ENCODE assay signal across 8 mouse cellular contexts in genomic region chr8:45628421-45629065, GRCm38 (mm10).
DNase-seq lines count a peak whose midpoint lies in the region; ATAC-seq and TF ChIP-seq lines count a peak whose summit lies in the region.

No protein-coding gene starts in this region.

- peak overlapping the region; percentile 61 for H3K27ac ChIP-seq in heart, adult 2 months
- H3K27ac ChIP-seq in hindbrain, embryonic 11.5 days (ENCODE audit: low read depth, low read length), result no peak overlapping the region
- peak overlapping the region; percentile 94; the same call in 1 of the 2 replicates for H3K27ac ChIP-seq in midbrain, embryonic 11.5 days (ENCODE audit: low read depth, low read length)

- intact Hi-C loops in heart, adult 2 months (cut with DNase I), result loop anchor here (2.0 kb wide), 1 partner anchor 30 kb away; no protein-coding TSS in a partner anchor

- DNase-seq in heart, adult 2 months, result no peak
- DNase-seq in heart, adult 9 months (ENCODE audit: low spot score in 2 of 2), result no peak
- DNase-seq in cerebellum, postnatal 25 days, result peak; percentile 25 to 27
- DNase-seq in hindbrain, embryonic 11.5 days (ENCODE audit: low spot score), result peak; percentile 31
- DNase-seq in midbrain, embryonic 11.5 days (ENCODE audit: low spot score, missing footprints), result peak; percentile 88
- no peak for DNase-seq in adrenal gland, postnatal 10 days
- DNase-seq in yolk sac, embryonic 10.5 days (ENCODE audit: low spot score), result no peak

- no peaks in the 10 kb centered on the region for H3K27me3 ChIP-seq in heart, adult 2 months (ENCODE audit: control insufficient read depth, insufficient read depth, low read length)
- H3K27me3 ChIP-seq in hindbrain, embryonic 11.5 days (ENCODE audit: control insufficient read depth, insufficient read depth, low read length), result no peaks in the 10 kb centered on the region
- H3K27me3 ChIP-seq in midbrain, embryonic 11.5 days (ENCODE audit: control insufficient read depth, insufficient read depth, low read length), result no peaks in the 10 kb centered on the region

- H3K9me3 ChIP-seq in hindbrain, embryonic 11.5 days (ENCODE audit: control insufficient read depth, low read length), result no peaks in the 10 kb centered on the region
- H3K9me3 ChIP-seq in midbrain, embryonic 11.5 days (ENCODE audit: control insufficient read depth, low read length), result no peaks in the 10 kb centered on the region

- no peak for TF ChIP-seq POLR2A in heart, adult 2 months (IDR thresholded peaks at IDR 0.05; ENCODE audit: insufficient read depth, low read depth, low read length)

- H3K4me2 ChIP-seq in hindbrain, embryonic 11.5 days (replicated peaks; ENCODE audit: low read depth, low read length), result peak overlapping the region; percentile 56
- peak overlapping the region; percentile 80 for H3K4me2 ChIP-seq in midbrain, embryonic 11.5 days

- 27% methylated on average over 9 of the region's 9 CpGs for WGBS in heart, adult 2 months
- 35% methylated on average over 9 of the region's 9 CpGs for WGBS in hindbrain, embryonic 11.5 days
- 15% methylated on average over 9 of the region's 9 CpGs for WGBS in midbrain, embryonic 11.5 days

- TF ChIP-seq CTCF in heart, adult 2 months (IDR thresholded peaks at IDR 0.05), result no peak

- H3K4me1 ChIP-seq in heart, adult 2 months (ENCODE audit: control insufficient read depth, insufficient read depth, low read length), result no peaks in the 10 kb centered on the region
- no peaks in the 10 kb centered on the region for H3K4me1 ChIP-seq in hindbrain, embryonic 11.5 days (replicated peaks; ENCODE audit: control insufficient read depth, insufficient read depth, low read length)
- peaks cover 12% of the 10 kb centered on the region for H3K4me1 ChIP-seq in midbrain, embryonic 11.5 days (ENCODE audit: control insufficient read depth, insufficient read depth, low read length)

- H3K36me3 ChIP-seq in heart, adult 2 months (ENCODE audit: control insufficient read depth, insufficient read depth, low read length), result no peaks in the 10 kb centered on the region; the same call in 1 of the 2 replicates
- H3K36me3 ChIP-seq in hindbrain, embryonic 11.5 days (ENCODE audit: control insufficient read depth, insufficient read depth, low read length), result no peaks in the 10 kb centered on the region
- no peaks in the 10 kb centered on the region for H3K36me3 ChIP-seq in midbrain, embryonic 11.5 days (ENCODE audit: control insufficient read depth, insufficient read depth, low read length)

- peak overlapping the region; percentile 1; the same call in 1 of the 2 replicates for H3K9ac ChIP-seq in heart, adult 2 months (ENCODE audit: low read depth, low read length)
- H3K9ac ChIP-seq in hindbrain, embryonic 11.5 days (ENCODE audit: low read depth, low read length), result peak overlapping the region; percentile 68; the same call in 1 of the 2 replicates
- H3K9ac ChIP-seq in midbrain, embryonic 11.5 days (ENCODE audit: low read length), result peak overlapping the region; percentile 88

- H3K4me3 ChIP-seq in heart, adult 2 months, result peak overlapping the region; percentile 42
- H3K4me3 ChIP-seq in hindbrain, embryonic 11.5 days (ENCODE audit: low read depth, low read length), result peak overlapping the region; percentile 54
- peak overlapping the region; percentile 62 for H3K4me3 ChIP-seq in midbrain, embryonic 11.5 days (ENCODE audit: low read depth, low read length)

- no peaks in the 10 kb centered on the region for H3K79me2 ChIP-seq in heart, adult 2 months (replicated peaks; ENCODE audit: control insufficient read depth, insufficient read depth, low read length)

- ATAC-seq in hindbrain, embryonic 11.5 days (ENCODE audit: low FRiP score), result peak; percentile 17; the same call in 1 of the 2 replicates
- peak; percentile 18; the same call in 1 of the 2 replicates for ATAC-seq in midbrain, embryonic 11.5 days (ENCODE audit: low FRiP score)
- no peak for ATAC-seq in activated CD4-positive, CD25-positive, alpha-beta regulatory T cell, adult 4 months

- no peak for TF ChIP-seq EP300 in heart, adult 2 months (IDR thresholded peaks at IDR 0.05; ENCODE audit: insufficient read depth, low read depth, low read length)

Comparison
In these comparisons a context has a peak if more than half of its experiments do, and no peak if none do; other contexts are left out.
1. DNase-seq: peak in cerebellum, postnatal 25 days (2 of 2), hindbrain, embryonic 11.5 days (single experiment) and midbrain, embryonic 11.5 days (single experiment); none in heart, adult 2 months (0 of 2), heart, adult 9 months (0 of 2), adrenal gland, postnatal 10 days (single experiment) and yolk sac, embryonic 10.5 days (single experiment).
2. H3K9ac ChIP-seq: peak in every context shown above with its lines; median percentile 88 in midbrain, embryonic 11.5 days; 68 in hindbrain, embryonic 11.5 days; 1 in heart, adult 2 months.
3. Peak in every context shown above with its lines, with median percentiles within 50 percentile points of each other: H3K4me3 ChIP-seq.